Mouse (Mus musculus): ENCODE results near the gene Fyco1. TPM values are rescaled to one million over a fixed set of nuclear protein-coding genes. Genes with fewer than 3 reads are reported as not detected.

Fyco1 gene
- polyA plus RNA-seq (2021; fragmentation: Nextera tagmentation), result 5.1 and 5.6 TPM in 2 replicates
- long read RNA-seq, experiment 1, full-length matches to known transcripts, result 28 of 61 reads
- long read RNA-seq, experiment 1, partial matches to known transcripts, result 16 of 61 reads
- long read RNA-seq, experiment 1, other reads (novel, unspliced or antisense), result 17 of 61 reads
- long read RNA-seq, experiment 2, full-length matches to known transcripts, result 4 of 12 reads
- long read RNA-seq, experiment 2, partial matches to known transcripts, result 3 of 12 reads
- long read RNA-seq, experiment 2, other reads (novel, unspliced or antisense), result 5 of 12 reads

GRCm38 (mm10) chr9:123851713-123852448 lies at the start of gene Fyco1:
TSS of gene Fyco1 (minus strand) at chr9:123851899.

GRCm38 (mm10) chr9:123861929-123862328 lies 10.2 kb upstream of the Fyco1 start, which contains the start of gene Xcr1:
TSS of gene Xcr1 (minus strand) at chr9:123862029.

GRCm38 (mm10) chr9:123806267-123806666 lies 45.4 kb downstream of the Fyco1 start, which contains the start of gene Cxcr6:
TSS of gene Cxcr6 (plus strand) at chr9:123806475.

Other genes with a start within 250 kb of the Fyco1 start
- gene Slc6a20b, start 219.3 kb downstream of the Fyco1 start, polyA plus RNA-seq (2021; fragmentation: Nextera tagmentation), result 0.06 and 0.07 TPM in 2 replicates
- gene Ccr9, start 173.5 kb downstream of the Fyco1 start, polyA plus RNA-seq (2021; fragmentation: Nextera tagmentation), result 0.05 and 0.19 TPM in 2 replicates
- 8.5 and 10.5 TPM in 2 replicates for gene Slc6a20a, start 173.0 kb downstream of the Fyco1 start, polyA plus RNA-seq (2021; fragmentation: Nextera tagmentation)
- 44.4 and 44.5 TPM in 2 replicates for gene Lztfl1, start 134.2 kb downstream of the Fyco1 start, polyA plus RNA-seq (2021; fragmentation: Nextera tagmentation)
- not detected in 2 replicates for gene Cxcr6, start 45.4 kb downstream of the Fyco1 start, polyA plus RNA-seq (2021; fragmentation: Nextera tagmentation)
- not detected in 2 replicates for gene Xcr1, start 10.1 kb upstream of the Fyco1 start, polyA plus RNA-seq (2021; fragmentation: Nextera tagmentation)
- 0.09 and 0.11 TPM in 2 replicates for gene Ccr1, start 116.8 kb upstream of the Fyco1 start, polyA plus RNA-seq (2021; fragmentation: Nextera tagmentation)
- gene Ccr1l1, start 126.5 kb upstream of the Fyco1 start, polyA plus RNA-seq (2021; fragmentation: Nextera tagmentation), result not detected in 2 replicates
- not detected in 2 replicates for gene Ccr3, start 170.1 kb upstream of the Fyco1 start, polyA plus RNA-seq (2021; fragmentation: Nextera tagmentation)

Data from left cerebral cortex, adult 6 months (tissue).